Mouse (Mus musculus) embryonic fibroblast, embryonic 13.5 days (primary cell): ENCODE measurements around the gene Zfp324.

Source experiments
- CTCF ChIP-seq: IDR thresholded peaks from 2 replicates; pipeline ENCODE4 v1.5.1; 2011; ENCODE audit warnings: mild to moderate bottlenecking, control low read depth, low read length, moderate library complexity, borderline replicate concordance; ENCODE audit not compliant: insufficient read depth
- POLR2A ChIP-seq: IDR thresholded peaks from 2 replicates; pipeline ENCODE4 v1.6.1; 2011; ENCODE audit warnings: low read depth, mild to moderate bottlenecking, control low read depth, low read length, moderate library complexity

DNA sequence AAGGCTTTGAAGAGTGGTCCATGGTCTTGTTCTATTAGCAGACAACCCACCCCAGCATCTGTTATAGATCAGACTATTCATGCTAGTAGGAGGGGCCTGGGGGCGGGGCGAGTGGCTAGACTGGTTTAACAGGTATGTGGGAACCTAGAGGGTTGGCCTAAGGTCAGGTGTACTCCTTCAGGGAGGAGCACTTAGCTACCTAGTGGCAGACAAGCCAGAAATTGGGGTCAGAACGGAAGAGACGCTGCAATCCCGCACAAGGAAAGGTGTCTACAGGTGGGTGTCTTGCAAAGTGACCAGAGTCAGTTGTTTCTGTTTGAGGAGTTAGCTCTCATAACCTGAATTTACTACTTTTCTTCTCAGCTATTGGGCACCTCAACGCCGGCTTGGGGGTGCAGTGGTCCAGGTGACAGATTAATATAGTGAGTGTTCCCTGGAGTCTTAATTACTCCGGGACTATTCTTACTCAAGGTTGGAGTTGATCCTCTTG is 38.4 kb upstream of the Zfp324 start, which contains the start of gene Rnf225:
- TF ChIP-seq CTCF: no peak
- peak; percentile 17 for TF ChIP-seq POLR2A
